Mouse (Mus musculus) ES-Bruce4 (cell line): ENCODE measurements around the gene Gosr1.

Source experiments
- CTCF ChIP-seq: IDR thresholded peaks from one replicate; pipeline ENCODE4 v1.8.1; 2011; ENCODE audit warnings: low read depth, low read length
- POLR2A ChIP-seq: IDR thresholded peaks from one replicate; pipeline ENCODE4 v1.8.1; 2011; ENCODE audit warnings: low read length; ENCODE audit not compliant: insufficient read depth

GRCm38 (mm10) chr11:76699626-76700025 lies 63.8 kb downstream of the Gosr1 start:
- TF ChIP-seq CTCF (no peak), POLR2A (no peak)
